ENCODE assay signal across 10 mouse cellular contexts in the genomic region with DNA sequence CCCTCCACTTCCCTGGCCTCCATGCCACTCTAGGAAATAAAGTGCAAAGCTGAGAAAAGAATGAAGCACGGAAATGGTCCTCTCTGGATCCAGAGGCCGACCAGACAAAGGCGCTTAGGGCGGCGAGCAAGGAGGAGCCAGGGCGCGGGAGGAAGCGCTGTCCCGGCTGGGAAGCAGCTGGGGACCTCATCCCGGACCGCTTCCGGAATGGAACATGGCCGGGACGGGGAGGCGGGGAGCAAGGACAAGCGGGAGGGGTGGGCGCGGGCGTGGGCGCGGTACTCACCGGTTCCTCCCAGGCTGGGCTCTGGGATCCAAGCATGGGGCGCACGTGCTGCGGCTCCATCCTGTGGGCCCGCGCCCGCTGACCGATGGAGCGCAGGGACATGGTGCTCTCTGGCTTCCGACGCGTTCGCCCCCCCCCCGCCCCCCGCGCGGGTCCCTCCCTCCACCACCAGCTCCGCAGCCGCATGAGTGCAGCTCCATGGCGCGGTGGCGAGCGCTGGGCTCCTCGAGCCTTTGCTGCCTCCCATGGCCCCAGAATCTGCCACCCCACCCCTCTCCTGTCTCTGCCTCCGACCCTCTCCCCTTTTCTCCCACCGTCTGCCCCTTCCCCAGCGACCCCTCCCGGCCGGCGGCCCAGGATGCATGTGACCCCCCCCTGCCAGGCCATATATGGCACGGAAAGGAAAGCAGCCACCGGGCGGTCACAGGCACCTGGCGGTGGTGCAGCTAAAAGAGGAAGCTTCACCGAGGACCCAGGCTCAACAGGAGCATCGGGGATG. TPM values are rescaled to one million over a fixed set of nuclear protein-coding genes. Genes with fewer than 3 reads are reported as not detected.
DNase-seq lines count a peak whose midpoint lies in the region; ATAC-seq and TF ChIP-seq lines count a peak whose summit lies in the region.
"Not testable (repeated sequence)": the region's sequence is repeated elsewhere in the genome, so short reads cannot be mapped to it uniquely, and the experiment has no call there.
"Had no signal": no experiment of that assay in that cellular context is flagged by ENCODE, and none has a peak within 500 bp of the region (broad histone marks: within the 10 kb centered on the region; RNA-seq: fewer than 3 reads in every experiment).

TSS of gene Gm3411 (minus strand) at position 320 of the 785 bp plus-strand sequence.

- H3K27ac ChIP-seq in embryonic facial prominence, embryonic 11.5 days (replicated peaks; ENCODE audit: low read depth, low read length); intestine, embryonic 16.5 days (ENCODE audit: low read length); left cerebral cortex, adult 2 months: not testable (repeated sequence)
- H3K27ac ChIP-seq in heart, adult 2 months: peak within 1 kb of the TSS; percentile 70

- H3K27me3 ChIP-seq in embryonic facial prominence, embryonic 11.5 days (ENCODE audit: control insufficient read depth, insufficient read depth, low read length); heart, adult 2 months (ENCODE audit: control insufficient read depth, insufficient read depth, low read length); intestine, embryonic 16.5 days (replicated peaks; ENCODE audit: control insufficient read depth, insufficient read depth, low read length): not testable (repeated sequence)

- ATAC-seq in embryonic facial prominence, embryonic 11.5 days (replicated peaks; ENCODE audit: insufficient number of reproducible peaks, low FRiP score, low TSS enrichment, low read depth); intestine, embryonic 16.5 days: not testable (repeated sequence)

- not testable (repeated sequence) for H3K9me3 ChIP-seq in embryonic facial prominence, embryonic 11.5 days (replicated peaks; ENCODE audit: control insufficient read depth, low read length); intestine, embryonic 16.5 days (ENCODE audit: control insufficient read depth, low read length)

- TF ChIP-seq EP300 in heart, adult 2 months (IDR thresholded peaks at IDR 0.05; ENCODE audit: insufficient read depth, low read depth, low read length): not testable (repeated sequence)

- H3K4me2 ChIP-seq in embryonic facial prominence, embryonic 11.5 days (ENCODE audit: low read depth, low read length): peak within 1 kb of the TSS; percentile 56
- peak within 1 kb of the TSS; percentile 63 for H3K4me2 ChIP-seq in intestine, embryonic 16.5 days (ENCODE audit: low read depth, low read length)

- H3K4me1 ChIP-seq in embryonic facial prominence, embryonic 11.5 days (ENCODE audit: control insufficient read depth, insufficient read depth, low read length); heart, adult 2 months (ENCODE audit: control insufficient read depth, insufficient read depth, low read length); intestine, embryonic 16.5 days (ENCODE audit: control insufficient read depth, insufficient read depth, low read length): not testable (repeated sequence)

- H3K36me3 ChIP-seq in embryonic facial prominence, embryonic 11.5 days (replicated peaks; ENCODE audit: control insufficient read depth, insufficient read depth, low read depth, low read length); heart, adult 2 months (ENCODE audit: control insufficient read depth, insufficient read depth, low read length); intestine, embryonic 16.5 days (ENCODE audit: control insufficient read depth, insufficient read depth, low read length): not testable (repeated sequence)

- H3K9ac ChIP-seq in embryonic facial prominence, embryonic 11.5 days (replicated peaks; ENCODE audit: low read length): peak within 1 kb of the TSS; percentile 60
- H3K9ac ChIP-seq in heart, adult 2 months (ENCODE audit: low read depth, low read length): not testable (repeated sequence)
- H3K9ac ChIP-seq in intestine, embryonic 16.5 days (ENCODE audit: low read depth, low read length): peak within 1 kb of the TSS; percentile 65

- not testable (repeated sequence) for TF ChIP-seq POLR2A in heart, adult 2 months (IDR thresholded peaks at IDR 0.05; ENCODE audit: insufficient read depth, low read depth, low read length)

- DNase-seq in adrenal gland, adult 18-20 months (ENCODE audit: low spot score in 2 of 2): peak; percentile 18 to 28
- peak; percentile 44 for DNase-seq in embryonic facial prominence, embryonic 11.5 days (ENCODE audit: low spot score)
- peak; percentile 73 to 79 for DNase-seq in heart, adult 2 months
- peak; percentile 32 for DNase-seq in left cerebral cortex, adult 2 months (ENCODE audit: extremely low spot score in 1 of 2, low spot score in 2 of 2)
- DNase-seq in lung, postnatal 14 days: peak; percentile 32
- DNase-seq in right cerebral cortex, adult 18-20 months: peak; percentile 4
- peak; percentile 18 for DNase-seq in thymus, postnatal 4 days

- intact Hi-C loops in heart, adult 2 months (cut with DNase I); left cerebral cortex, adult 2 months (cut with DNase I): not testable (repeated sequence)

- TF ChIP-seq CTCF in heart, adult 2 months (IDR thresholded peaks at IDR 0.05); left cerebral cortex, adult 2 months (IDR thresholded peaks at IDR 0.05): not testable (repeated sequence)

- not testable (repeated sequence) for H3K79me2 ChIP-seq in heart, adult 2 months (replicated peaks; ENCODE audit: control insufficient read depth, insufficient read depth, low read length)

- WGBS in embryonic facial prominence, embryonic 11.5 days: under 1% methylated on average over 44 of the region's 57 CpGs
- WGBS in heart, adult 2 months: 3% methylated on average over 57 of the region's 57 CpGs
- WGBS in intestine, embryonic 16.5 days: under 1% methylated on average over 45 of the region's 57 CpGs

- H3K4me3 ChIP-seq in embryonic facial prominence, embryonic 11.5 days (ENCODE audit: low read depth, low read length): peak within 1 kb of the TSS; percentile 40
- peak within 1 kb of the TSS; percentile 43 for H3K4me3 ChIP-seq in heart, adult 2 months
- peak within 1 kb of the TSS; percentile 50 for H3K4me3 ChIP-seq in intestine, embryonic 16.5 days (ENCODE audit: low read length)
- peak within 1 kb of the TSS; percentile 50 for H3K4me3 ChIP-seq in left cerebral cortex, adult 2 months

RNA-seq across cellular contexts. Expression of gene Gm3411, which starts in this region (rescaled TPM):
- total RNA-seq in adrenal gland, adult 18-20 months (2021): under 1 TPM in 1 of 2 experiments, not detected in 1; 0.20 TPM
- 1.5 and 2.3 TPM in 2 replicates for polyA plus RNA-seq in embryonic facial prominence, embryonic 11.5 days (2014; fragmentation: Nextera tagmentation; extraction: Ambion mirVana)
- not detected for total RNA-seq in heart, adult 2 months (2021)
- polyA plus RNA-seq in heart, adult 2 months (2012; rRNA removed): 0.20 and 1.6 TPM in 2 replicates
- polyA plus RNA-seq in intestine, embryonic 16.5 days (2015; fragmentation: Nextera tagmentation; extraction: Ambion mirVana): 1.1 and 1.5 TPM in 2 replicates
- 1 to 10 TPM; 1.4 to 1.7 TPM for total RNA-seq in left cerebral cortex, adult 2 months (2021)
- total RNA-seq: megakaryocyte, adult 5-6 weeks; MEL had no signal

Comparison
In these comparisons a context has a peak if more than half of its experiments do, and no peak if none do; other contexts are left out.
1. Peak in DNase-seq in adrenal gland, adult 18-20 months; RNA of the gene not detected or under 1 TPM.
2. DNase-seq: peak in every context shown above with its lines; median percentile 76 in heart, adult 2 months; 44 in embryonic facial prominence, embryonic 11.5 days; 32 in left cerebral cortex, adult 2 months; 32 in lung, postnatal 14 days; 23 in adrenal gland, adult 18-20 months; 18 in thymus, postnatal 4 days; 4 in right cerebral cortex, adult 18-20 months.